Mouse (Mus musculus): Measurements from ENCODE around the gene Cux2.

- TF ChIP-seq CTCF (IDR thresholded peaks at IDR 0.05; ENCODE audit: low read depth, low read length) = no peak
- no peak for TF ChIP-seq TAL1 (conservative IDR thresholded peaks at IDR 0.05; ENCODE audit: low read depth, low read length)
- no peak for TF ChIP-seq POLR2AphosphoS5 (IDR thresholded peaks at IDR 0.05; ENCODE audit: insufficient replicate concordance, low read depth, low read length)
- no peak for TF ChIP-seq GATA1 (IDR thresholded peaks at IDR 0.05; ENCODE audit: borderline replicate concordance, low read length)
- no peak for TF ChIP-seq GATA2 (IDR thresholded peaks at IDR 0.05; ENCODE audit: borderline replicate concordance, low read depth, low read length)
These were observed 229.2 kb downstream of the Cux2 start for GRCm38 (mm10) chr5:121820657-121821056.

All from G1E (cell line).